Comparison of ENCODE assay signal across 15 mouse cellular contexts in genomic region chr12:79476413-79477046, GRCm38 (mm10).
DNase-seq lines count a peak whose midpoint lies in the region; ATAC-seq and TF ChIP-seq lines count a peak whose summit lies in the region.
"Had no signal": no experiment of that assay in that cellular context is flagged by ENCODE, and none has a peak within 500 bp of the region (broad histone marks: within the 10 kb centered on the region; RNA-seq: fewer than 3 reads in every experiment).

No protein-coding gene starts in this region.

- peak overlapping the region; percentile 71 for H3K27ac ChIP-seq in heart, embryonic 13.5 days (replicated peaks)
- peak overlapping the region; percentile 76 for H3K27ac ChIP-seq in lung, embryonic 15.5 days
- H3K27ac ChIP-seq in limb, embryonic 13.5 days, result peak overlapping the region; percentile 67
- H3K27ac ChIP-seq in stomach, postnatal 0 days (replicated peaks), result peak overlapping the region; percentile 65
- H3K27ac ChIP-seq: forebrain, embryonic 15.5 days; midbrain, embryonic 10.5 days; neural tube, embryonic 15.5 days had no signal

- H3K9ac ChIP-seq in heart, embryonic 13.5 days, result no peak overlapping the region
- H3K9ac ChIP-seq in lung, embryonic 15.5 days, result no peak overlapping the region
- 0 out of 2 replicates have a peak overlapping the region, but pooled peaks have one; percentile 1 for H3K9ac ChIP-seq in limb, embryonic 13.5 days
- H3K9ac ChIP-seq in stomach, postnatal 0 days (ENCODE audit: low read length), result no peak overlapping the region
- H3K9ac ChIP-seq: forebrain, embryonic 15.5 days; neural tube, embryonic 15.5 days had no signal

- H3K36me3 ChIP-seq in heart, embryonic 13.5 days, result no peaks in the 10 kb centered on the region
- H3K36me3 ChIP-seq in lung, embryonic 15.5 days, result no peaks in the 10 kb centered on the region
- no peaks in the 10 kb centered on the region for H3K36me3 ChIP-seq in limb, embryonic 13.5 days
- H3K36me3 ChIP-seq in stomach, postnatal 0 days (ENCODE audit: control insufficient read depth, insufficient read depth, low read length), result no peaks in the 10 kb centered on the region
- H3K36me3 ChIP-seq: forebrain, embryonic 15.5 days; midbrain, embryonic 10.5 days; neural tube, embryonic 15.5 days had no signal

- H3K4me3 ChIP-seq in heart, embryonic 13.5 days, result no peak overlapping the region
- H3K4me3 ChIP-seq in lung, embryonic 15.5 days, result no peak overlapping the region
- H3K4me3 ChIP-seq in limb, embryonic 13.5 days, result no peak overlapping the region
- no peak overlapping the region for H3K4me3 ChIP-seq in stomach, postnatal 0 days (ENCODE audit: low read depth, low read length)
- H3K4me3 ChIP-seq: forebrain, embryonic 15.5 days; midbrain, embryonic 10.5 days; neural tube, embryonic 15.5 days had no signal

- H3K27me3 ChIP-seq in heart, embryonic 13.5 days (replicated peaks), result no peaks in the 10 kb centered on the region
- no peaks in the 10 kb centered on the region for H3K27me3 ChIP-seq in lung, embryonic 15.5 days
- H3K27me3 ChIP-seq in limb, embryonic 13.5 days, result no peaks in the 10 kb centered on the region
- H3K27me3 ChIP-seq in stomach, postnatal 0 days (ENCODE audit: control insufficient read depth, insufficient read depth, low read length), result no peaks in the 10 kb centered on the region
- H3K27me3 ChIP-seq: forebrain, embryonic 15.5 days; neural tube, embryonic 15.5 days had no signal

- intact Hi-C loops in heart, postnatal 25 days (cut with DNase I), result no loop called here

- H3K9me3 ChIP-seq in heart, embryonic 13.5 days, result 0 out of 2 replicates have a peak, but pooled peaks cover 2% of the 10 kb centered on the region
- no peaks in the 10 kb centered on the region for H3K9me3 ChIP-seq in lung, embryonic 15.5 days
- no peaks in the 10 kb centered on the region for H3K9me3 ChIP-seq in limb, embryonic 13.5 days
- H3K9me3 ChIP-seq in stomach, postnatal 0 days (ENCODE audit: control insufficient read depth, low read length), result no peaks in the 10 kb centered on the region
- H3K9me3 ChIP-seq: forebrain, embryonic 15.5 days; midbrain, embryonic 10.5 days; neural tube, embryonic 15.5 days had no signal

- no peak for DNase-seq in heart, postnatal 25 days (ENCODE audit: low spot score)
- DNase-seq in lung, postnatal 25 days (ENCODE audit: low spot score), result no peak
- no peak for DNase-seq in stomach, postnatal 0 days (ENCODE audit: low spot score)
- DNase-seq in ovary, postnatal 14 days (ENCODE audit: low spot score), result no peak
- DNase-seq: cerebellum, adult 18-20 months; heart, postnatal 10 days; kidney, postnatal 10 days had no signal

- WGBS in heart, embryonic 13.5 days, result 54% methylated on average over 6 of the region's 6 CpGs
- 38% methylated on average over 6 of the region's 6 CpGs for WGBS in lung, embryonic 15.5 days
- 42% methylated on average over 6 of the region's 6 CpGs for WGBS in limb, embryonic 13.5 days
- WGBS in stomach, postnatal 0 days, result 40% methylated on average over 6 of the region's 6 CpGs

- H3K4me1 ChIP-seq in heart, embryonic 13.5 days, result peaks cover 37% of the 10 kb centered on the region
- H3K4me1 ChIP-seq in lung, embryonic 15.5 days, result peaks cover 22% of the 10 kb centered on the region
- peaks cover 32% of the 10 kb centered on the region for H3K4me1 ChIP-seq in limb, embryonic 13.5 days
- peaks cover 7% of the 10 kb centered on the region; the same call in 1 of the 2 replicates for H3K4me1 ChIP-seq in stomach, postnatal 0 days (replicated peaks; ENCODE audit: control insufficient read depth, insufficient read depth)

- no peak for ATAC-seq in heart, embryonic 13.5 days (ENCODE audit: extremely low read depth, insufficient number of reproducible peaks, low FRiP score, low TSS enrichment)
- ATAC-seq in lung, embryonic 15.5 days (ENCODE audit: borderline replicate concordance, extremely low read depth, low FRiP score, low TSS enrichment), result peak; percentile 78; the same call in 1 of the 2 replicates
- ATAC-seq in limb, embryonic 13.5 days (ENCODE audit: low FRiP score, low read depth), result peak; percentile 78
- ATAC-seq in stomach, postnatal 0 days (ENCODE audit: low FRiP score, low TSS enrichment), result no peak
- ATAC-seq: activated CD4-positive, CD25-positive, alpha-beta regulatory T cell, adult 4 months; forebrain, embryonic 15.5 days; hindbrain, embryonic 16.5 days had no signal

- no peak for TF ChIP-seq EP300 in stomach, postnatal 0 days (optimal IDR thresholded peaks at IDR 0.05)

- TF ChIP-seq CTCF in stomach, postnatal 0 days (IDR thresholded peaks at IDR 0.05; ENCODE audit: low read depth), result no peak

- H3K4me2 ChIP-seq in heart, embryonic 13.5 days, result no peak overlapping the region
- H3K4me2 ChIP-seq in lung, embryonic 15.5 days, result no peak overlapping the region
- no peak overlapping the region for H3K4me2 ChIP-seq in limb, embryonic 13.5 days (replicated peaks)
- no peak overlapping the region for H3K4me2 ChIP-seq in stomach, postnatal 0 days (replicated peaks; ENCODE audit: low read depth)
- H3K4me2 ChIP-seq: forebrain, embryonic 15.5 days; neural tube, embryonic 15.5 days had no signal

Comparison
In these comparisons a context has a peak if more than half of its experiments do, and no peak if none do; other contexts are left out.
1. ATAC-seq: peak in lung, embryonic 15.5 days (single experiment) and limb, embryonic 13.5 days (single experiment); none in heart, embryonic 13.5 days (single experiment) and stomach, postnatal 0 days (single experiment).
2. Peak in every context shown above with its lines, with median percentiles within 50 percentile points of each other: H3K27ac ChIP-seq.